Mouse (Mus musculus): ENCODE data around the gene Pcnp. TPM values are rescaled to one million over a fixed set of nuclear protein-coding genes. Genes with fewer than 3 reads are reported as not detected.

Pcnp gene
- total RNA-seq (2023) = 10 to 100 TPM; 74.8 to 88.1 TPM

DNA sequence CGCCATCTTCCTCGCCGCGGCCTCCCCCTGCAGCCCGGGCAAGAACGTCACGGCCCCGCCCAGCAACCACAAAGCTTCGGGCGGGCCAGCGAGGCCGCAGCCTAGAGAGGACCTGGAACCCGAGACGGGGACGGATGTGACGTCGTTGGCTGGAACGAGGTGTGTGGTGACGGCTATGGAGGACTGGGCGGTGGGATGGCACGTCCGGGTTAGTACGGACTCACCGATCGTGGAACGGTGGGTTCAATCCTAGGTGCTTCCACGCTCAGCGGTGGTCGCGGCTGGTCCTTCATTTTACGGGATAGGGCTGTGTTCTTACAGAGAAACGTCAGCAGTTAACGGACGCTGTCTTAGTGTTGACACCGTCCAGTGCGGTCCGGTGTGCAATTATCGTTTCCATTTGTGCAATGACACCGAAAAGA lies at the start of gene Pcnp:
Pcnp (minus strand) TSS at position 79 of the 422 bp plus-strand sequence.

DNA sequence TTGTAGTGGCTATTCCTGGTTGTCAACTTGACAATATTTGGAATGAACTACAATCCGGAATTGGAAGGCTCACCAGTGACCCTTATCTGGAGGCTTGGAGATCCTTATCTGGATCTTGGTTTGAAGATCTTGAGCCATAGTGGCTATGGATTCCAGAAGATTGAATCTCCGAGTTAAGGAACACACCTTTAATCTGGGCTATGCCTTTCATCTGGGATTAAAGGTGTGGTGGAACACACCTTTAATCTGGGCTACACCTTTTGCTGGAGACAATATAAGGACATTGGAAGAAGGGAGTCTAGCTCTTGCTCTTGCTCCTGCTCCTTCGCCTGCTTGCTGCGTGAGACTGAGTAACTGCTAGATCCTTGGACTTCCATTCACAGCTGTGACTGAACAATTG lies 18.5 kb upstream of the Pcnp start, which contains the start of gene Senp7:
Senp7 (plus strand) TSS at position 301 of the 400 bp plus-strand sequence.

DNA sequence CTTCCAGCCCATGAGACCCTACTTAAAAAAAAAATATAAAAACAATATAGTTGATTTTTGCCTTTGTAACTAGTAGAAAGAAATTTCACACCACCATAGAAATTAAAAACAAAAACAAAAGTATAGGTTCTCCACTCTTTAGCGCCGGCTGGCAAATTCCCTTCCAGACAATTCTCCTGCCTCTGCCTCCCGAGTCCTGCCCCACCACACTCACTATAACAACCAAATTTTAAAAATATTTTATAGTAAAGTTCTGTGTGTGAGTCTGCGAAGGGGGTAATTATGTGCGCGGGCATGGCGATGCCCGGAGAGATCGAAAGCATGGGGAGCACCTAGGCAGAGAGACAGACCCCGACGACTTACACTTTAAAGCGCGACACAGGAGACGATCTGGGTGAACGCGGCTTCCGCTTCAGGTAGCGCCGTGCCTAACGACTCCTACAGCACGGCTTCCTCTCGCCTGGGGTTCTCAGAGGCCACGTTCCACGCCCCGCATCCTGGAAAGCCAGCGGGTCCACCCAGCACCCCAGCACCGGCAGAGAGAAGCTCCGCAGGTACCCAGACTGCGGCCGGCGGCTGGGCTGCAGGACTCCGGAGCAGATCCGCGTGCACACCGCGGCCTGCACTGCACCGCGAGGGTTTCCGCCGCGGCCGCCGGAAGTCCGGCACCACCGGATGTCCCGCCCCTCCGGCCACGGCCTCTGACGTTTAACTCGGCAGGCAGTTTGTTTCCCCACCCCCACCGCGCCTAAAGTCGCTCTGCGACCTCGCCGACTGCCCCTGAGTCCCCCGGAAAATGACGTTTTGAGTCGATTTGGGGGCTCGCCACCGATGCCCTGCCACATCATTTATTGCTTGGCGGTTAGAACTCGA lies 7.8 kb upstream of the Pcnp start, which contains the start of gene Trmt10c:
Trmt10c (minus strand) TSS at position 682 of the 873 bp plus-strand sequence.

DNA sequence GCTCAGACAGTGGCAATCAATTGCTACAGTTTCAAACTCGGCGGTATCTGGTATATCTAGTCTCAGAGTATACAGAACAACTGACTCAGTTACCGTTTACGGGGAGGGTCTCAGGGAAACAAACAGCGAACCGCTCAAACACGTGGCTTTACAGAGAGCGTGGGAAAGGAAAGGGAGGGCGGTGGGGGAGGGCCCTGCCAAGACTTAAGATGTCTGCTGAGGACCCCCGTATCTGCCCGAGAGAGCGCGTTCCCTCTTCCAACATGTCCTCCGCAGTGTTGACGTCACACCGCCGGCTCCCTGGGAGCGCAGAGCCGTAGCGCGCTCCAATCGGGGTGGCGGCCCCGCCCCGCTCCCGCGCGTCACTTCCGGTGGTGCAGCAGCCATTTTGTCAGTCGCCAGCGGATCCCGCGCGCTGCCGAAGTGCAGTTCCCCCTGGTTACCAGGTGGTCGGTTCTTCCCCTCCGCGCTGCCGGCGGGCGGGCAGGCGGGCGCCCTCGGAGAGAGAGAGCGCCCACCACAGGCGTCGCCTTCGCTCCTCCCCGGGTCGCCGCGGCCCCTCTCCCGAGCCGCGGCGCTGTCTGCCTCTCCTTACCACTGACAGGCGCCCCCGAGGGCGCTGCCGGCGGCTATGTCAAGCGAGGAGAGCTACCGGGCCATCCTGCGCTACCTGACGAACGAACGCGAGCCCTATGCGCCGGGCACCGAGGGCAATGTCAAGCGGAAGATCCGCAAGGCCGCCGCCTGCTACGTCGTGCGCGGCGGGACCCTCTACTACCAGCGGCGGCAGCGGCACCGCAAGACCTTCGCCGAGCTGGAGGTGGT lies 55.9 kb downstream of the Pcnp start, which contains the start of gene Zbtb11:
Zbtb11 (plus strand) TSS at position 453 of the 825 bp plus-strand sequence.

DNA sequence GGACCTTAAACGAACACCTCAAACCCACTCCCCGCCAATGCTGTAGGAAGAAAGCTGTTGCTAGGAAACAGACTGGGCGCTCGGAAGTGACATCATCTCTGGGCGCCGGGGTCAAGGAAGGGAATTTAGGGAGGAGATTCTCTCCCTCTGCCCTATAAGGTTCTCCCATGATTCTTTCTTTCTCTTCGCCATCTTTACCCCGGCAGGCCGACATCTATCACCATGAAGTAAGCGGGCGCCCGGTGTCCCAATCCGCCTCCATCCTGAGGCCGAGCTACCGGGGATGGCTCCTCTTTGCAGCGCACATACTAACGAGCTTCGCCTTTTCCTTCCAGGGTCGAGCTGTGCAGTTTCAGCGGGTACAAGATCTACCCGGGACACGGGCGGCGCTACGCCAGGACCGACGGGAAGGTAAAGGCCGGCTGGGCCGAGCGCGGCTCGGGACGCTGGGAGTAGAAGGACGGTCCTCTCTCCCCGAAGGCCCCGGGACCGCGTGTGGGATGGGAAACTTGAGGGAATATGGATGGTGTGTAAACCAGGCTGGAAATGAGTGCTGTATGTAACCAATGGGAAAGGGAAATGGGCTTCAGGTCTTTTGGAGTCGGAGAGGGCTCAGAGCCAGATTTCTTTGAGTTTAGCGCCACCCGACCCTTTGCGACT lies 63.2 kb downstream of the Pcnp start, which contains the start of gene Rpl24:
Rpl24 (plus strand) TSS at position 64 of the 660 bp plus-strand sequence.

Other genes starting within 250 kb of the Pcnp start
- 100 to 1,000 TPM; 280 to 331 TPM for gene Nfkbiz, start 190.8 kb downstream of the Pcnp start, total RNA-seq (2023)
- 1 to 10 TPM; 2.5 to 3.3 TPM for gene Nxpe3, start 134.5 kb downstream of the Pcnp start, total RNA-seq (2023)
- gene Cep97, start 94.9 kb downstream of the Pcnp start, total RNA-seq (2023) = 1 to 10 TPM; 3.6 to 3.7 TPM
- 100 to 1,000 TPM; 359 to 376 TPM for gene Rpl24, start 63.5 kb downstream of the Pcnp start, total RNA-seq (2023)
- gene Zbtb11, start 55.9 kb downstream of the Pcnp start, total RNA-seq (2023) = 10 to 100 TPM; 28.1 to 29.4 TPM
- gene Trmt10c, start 8.1 kb upstream of the Pcnp start, total RNA-seq (2023) = 1 to 10 TPM; 4.6 to 6.6 TPM
- gene Senp7, start 18.6 kb upstream of the Pcnp start, total RNA-seq (2023) = 10 to 100 TPM; 48.9 to 56.1 TPM
- under 1 TPM; 0.62 to 0.67 TPM for gene Impg2, start 174.6 kb upstream of the Pcnp start, total RNA-seq (2023)

Measured in neutrophil, adult 59 days (primary cell).